Mouse (Mus musculus) skeletal muscle tissue, adult 2 months (tissue): ENCODE results near the gene Sptbn2.
"Not testable (repeated sequence)": the region's sequence is repeated elsewhere in the genome, so short reads cannot be mapped to it uniquely, and the experiment has no call there.

Experiments used
- DNase-seq: peaks from one replicate; pipeline ENCODE4 v3.0.0-alpha.2; 2012; ENCODE audit warnings: low read depth, low spot score

Gene Sptbn2

GRCm38 (mm10) chr19:4720671-4721244 lies 9.8 kb downstream of the Sptbn2 start:
- DNase-seq: no peak

DNA sequence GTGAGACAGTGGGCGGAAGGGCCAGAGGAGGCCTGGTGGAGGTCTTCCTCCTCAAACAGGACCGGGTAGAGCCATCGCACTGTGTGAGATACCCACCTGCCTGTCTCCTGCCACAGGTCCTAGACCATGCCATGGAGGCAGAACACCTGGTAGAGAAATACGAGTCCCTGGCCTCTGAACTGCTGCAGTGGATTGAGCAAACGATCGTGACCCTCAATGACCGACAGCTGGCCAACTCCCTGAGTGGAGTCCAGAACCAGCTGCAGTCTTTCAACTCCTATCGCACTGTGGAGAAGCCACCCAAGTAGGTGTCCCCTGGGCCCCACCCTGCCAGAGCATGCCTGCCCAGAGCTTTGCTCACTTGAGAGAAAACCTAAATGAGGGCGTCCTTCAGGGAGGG lies 18.2 kb downstream of the Sptbn2 start:
- no peak for DNase-seq

DNA sequence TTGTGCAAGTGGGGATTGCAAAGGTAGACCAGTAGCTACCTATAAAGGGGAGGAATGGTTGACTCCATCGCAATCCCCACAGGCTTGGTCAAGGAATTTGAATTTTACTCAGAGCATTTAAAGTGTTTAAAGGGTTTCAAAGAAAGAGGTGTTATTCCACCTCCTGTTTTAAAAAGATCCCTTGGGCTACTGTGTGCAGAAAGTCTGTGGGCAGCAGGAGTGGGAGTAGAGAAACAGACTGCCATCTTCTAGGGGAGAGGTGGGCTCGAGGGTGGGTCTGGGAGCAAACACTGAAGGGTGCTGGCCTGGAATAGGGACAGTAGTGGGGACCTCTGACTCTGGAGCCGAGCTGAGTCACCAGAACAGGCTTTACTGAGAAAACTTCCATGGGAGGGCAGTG lies 22.1 kb downstream of the Sptbn2 start:
- DNase-seq: no peak

DNA sequence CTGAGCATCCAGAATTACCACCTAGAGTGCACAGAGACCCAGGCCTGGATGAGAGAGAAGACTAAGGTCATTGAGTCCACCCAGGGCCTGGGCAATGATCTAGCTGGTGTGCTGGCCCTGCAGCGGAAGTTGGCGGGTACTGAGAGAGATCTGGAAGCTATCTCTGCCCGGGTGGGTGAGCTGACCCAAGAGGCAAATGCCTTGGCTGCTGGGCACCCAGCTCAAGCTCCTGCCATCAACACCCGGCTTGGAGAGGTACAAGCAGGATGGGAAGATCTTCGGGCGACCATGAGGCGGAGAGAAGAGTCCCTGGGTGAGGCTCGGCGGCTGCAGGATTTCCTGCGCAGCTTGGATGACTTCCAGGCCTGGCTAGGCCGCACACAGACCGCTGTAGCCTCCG lies 26.9 kb downstream of the Sptbn2 start:
- DNase-seq: no peak

GRCm38 (mm10) chr19:4739053-4739452 lies 28.1 kb downstream of the Sptbn2 start:
- DNase-seq: no peak

DNA sequence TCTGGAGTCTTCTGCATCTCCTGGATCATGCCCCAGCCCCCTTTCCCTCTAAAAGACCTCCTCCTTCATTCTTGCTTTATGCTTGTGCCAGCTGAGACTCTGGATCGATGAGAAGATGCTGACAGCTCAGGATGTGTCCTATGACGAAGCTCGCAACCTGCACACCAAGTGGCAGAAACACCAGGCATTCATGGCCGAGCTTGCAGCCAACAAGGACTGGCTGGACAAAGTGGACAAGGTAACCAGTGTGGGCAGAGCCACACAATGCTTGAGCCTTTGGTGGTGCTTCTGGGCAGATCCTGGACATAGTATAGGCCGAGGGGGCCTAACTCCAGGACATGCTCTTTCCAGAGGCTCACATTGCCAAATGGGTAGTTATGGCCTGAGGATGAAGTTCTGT lies 28.8 kb downstream of the Sptbn2 start:
- DNase-seq: no peak

DNA sequence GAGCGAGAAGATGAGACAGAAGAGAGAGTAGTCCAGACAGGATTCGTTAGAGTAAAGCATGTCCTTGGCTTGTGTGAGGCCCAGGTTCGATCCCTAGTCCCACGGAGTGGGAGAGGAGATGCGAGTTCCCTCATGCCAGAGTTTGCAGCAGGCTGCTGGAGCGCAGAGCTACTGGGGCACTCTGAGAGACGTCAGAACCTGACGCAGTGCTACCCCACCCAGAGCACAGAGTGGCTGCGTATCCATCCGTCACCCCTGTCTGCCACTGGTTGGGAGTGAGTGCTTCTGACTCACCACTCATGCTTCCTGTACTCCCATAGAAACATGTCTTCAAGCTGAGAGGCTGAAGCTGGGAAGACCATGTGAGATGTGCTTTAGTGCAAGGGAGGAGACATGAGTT lies 30.5 kb downstream of the Sptbn2 start:
- DNase-seq: no peak

- no peak for DNase-seq
Measured at GRCm38 (mm10) chr19:4742229-4742628, 31.3 kb downstream of the Sptbn2 start.

- no peak for DNase-seq
Measured at GRCm38 (mm10) chr19:4743524-4743923, 32.6 kb downstream of the Sptbn2 start.

- no peak for DNase-seq
Measured at GRCm38 (mm10) chr19:4744026-4744425, 33.1 kb downstream of the Sptbn2 start.

DNA sequence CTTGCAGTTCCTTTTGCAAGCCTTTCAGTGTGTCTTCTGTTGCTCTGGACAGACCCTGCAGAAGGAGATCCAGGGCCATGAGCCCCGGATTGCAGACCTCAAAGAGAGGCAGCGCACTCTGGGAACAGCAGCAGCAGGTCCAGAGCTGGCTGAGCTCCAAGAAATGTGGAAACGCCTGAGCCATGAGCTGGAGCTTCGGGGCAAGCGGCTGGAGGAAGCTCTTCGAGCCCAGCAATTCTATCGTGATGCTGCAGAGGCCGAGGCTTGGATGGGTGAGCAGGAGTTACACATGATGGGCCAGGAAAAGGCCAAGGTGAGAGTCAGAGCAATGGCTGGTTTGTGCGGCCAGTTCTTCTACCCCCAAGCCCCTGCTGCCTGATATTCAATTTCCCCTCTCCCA lies 34.1 kb downstream of the Sptbn2 start:
- DNase-seq: no peak

DNA sequence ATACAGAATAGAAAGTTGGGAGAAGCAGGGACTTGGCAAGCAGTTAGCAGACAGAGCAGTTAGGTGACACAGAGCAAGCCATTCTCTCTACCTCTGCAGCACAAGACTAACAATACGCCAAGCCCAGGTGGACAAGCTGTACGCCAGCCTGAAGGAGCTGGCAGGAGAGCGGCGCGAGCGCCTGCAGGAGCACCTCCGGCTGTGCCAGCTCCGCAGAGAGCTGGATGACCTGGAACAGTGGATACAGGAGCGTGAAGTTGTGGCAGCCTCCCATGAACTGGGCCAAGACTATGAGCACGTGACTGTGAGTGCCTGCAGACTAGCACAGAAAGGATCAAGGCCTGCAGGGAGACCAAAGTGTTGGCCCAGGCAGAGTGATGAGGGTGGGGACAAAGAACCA lies 34.7 kb downstream of the Sptbn2 start:
- DNase-seq: no peak

GRCm38 (mm10) chr19:4746611-4747010 lies 35.6 kb downstream of the Sptbn2 start:
- peak; percentile 69 for DNase-seq

DNA sequence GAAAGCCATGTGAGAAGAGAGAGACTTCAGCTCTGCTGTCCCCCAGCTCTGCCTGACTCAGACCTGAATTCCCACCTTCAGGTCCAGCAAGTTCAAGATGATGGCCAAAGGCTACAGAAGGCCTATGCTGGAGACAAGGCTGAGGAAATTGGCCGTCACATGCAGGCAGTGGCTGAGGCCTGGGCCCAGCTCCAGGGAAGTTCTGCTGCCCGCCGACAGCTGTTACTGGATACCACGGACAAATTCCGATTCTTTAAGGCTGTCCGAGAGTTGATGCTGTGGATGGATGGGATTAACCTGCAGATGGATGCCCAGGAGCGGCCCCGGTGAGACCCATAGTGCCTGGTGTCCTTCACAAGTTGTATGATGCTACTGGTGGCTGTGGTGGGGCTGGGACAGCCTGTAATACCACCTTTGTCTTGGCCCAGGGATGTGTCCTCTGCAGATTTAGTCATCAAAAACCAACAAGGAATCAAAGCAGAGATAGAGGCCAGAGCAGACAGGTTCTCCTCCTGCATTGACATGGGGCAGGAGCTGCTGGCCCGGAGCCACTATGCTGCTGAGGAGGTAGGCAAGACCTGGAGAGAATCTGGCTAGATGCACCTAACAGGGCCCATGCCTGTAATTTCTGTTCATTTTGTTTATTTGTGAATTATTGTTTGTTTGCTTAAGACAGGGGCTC lies 36.8 kb downstream of the Sptbn2 start:
- DNase-seq: no peak

- no peak for DNase-seq
Measured at GRCm38 (mm10) chr19:4748493-4748892, 37.5 kb downstream of the Sptbn2 start.

- no peak for DNase-seq
Measured at GRCm38 (mm10) chr19:4749975-4750374, 39.0 kb downstream of the Sptbn2 start.

DNA sequence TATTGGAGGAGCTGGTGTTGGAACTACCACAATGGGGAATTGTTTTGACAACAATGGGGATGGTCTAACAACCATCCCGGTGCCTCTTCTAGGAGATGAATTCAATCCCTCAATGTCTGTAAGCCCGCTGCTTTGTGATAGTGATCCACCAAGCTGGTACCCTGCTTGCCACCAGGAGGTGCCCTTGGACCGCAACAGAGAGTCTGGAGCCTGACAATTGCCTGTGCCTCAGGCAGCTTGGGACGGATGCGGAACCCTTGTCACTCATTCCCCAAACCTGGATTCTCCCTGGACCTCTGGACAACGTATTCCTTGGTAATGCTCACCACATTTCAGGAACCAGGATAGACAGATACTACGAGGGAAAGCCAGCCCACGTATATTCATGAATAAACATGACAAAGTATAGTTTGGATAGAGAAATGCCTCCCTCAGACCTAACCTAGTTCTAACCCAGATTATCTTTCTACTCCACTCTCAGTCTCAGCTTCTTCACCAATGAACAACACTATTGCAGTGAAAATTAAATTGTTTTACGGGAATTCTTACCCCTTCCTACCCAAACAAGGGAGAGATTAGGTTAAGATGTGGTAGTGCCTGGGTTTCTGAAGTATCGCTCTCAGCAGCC lies 44.7 kb downstream of the Sptbn2 start:
- peak; percentile 80 for DNase-seq

DNA sequence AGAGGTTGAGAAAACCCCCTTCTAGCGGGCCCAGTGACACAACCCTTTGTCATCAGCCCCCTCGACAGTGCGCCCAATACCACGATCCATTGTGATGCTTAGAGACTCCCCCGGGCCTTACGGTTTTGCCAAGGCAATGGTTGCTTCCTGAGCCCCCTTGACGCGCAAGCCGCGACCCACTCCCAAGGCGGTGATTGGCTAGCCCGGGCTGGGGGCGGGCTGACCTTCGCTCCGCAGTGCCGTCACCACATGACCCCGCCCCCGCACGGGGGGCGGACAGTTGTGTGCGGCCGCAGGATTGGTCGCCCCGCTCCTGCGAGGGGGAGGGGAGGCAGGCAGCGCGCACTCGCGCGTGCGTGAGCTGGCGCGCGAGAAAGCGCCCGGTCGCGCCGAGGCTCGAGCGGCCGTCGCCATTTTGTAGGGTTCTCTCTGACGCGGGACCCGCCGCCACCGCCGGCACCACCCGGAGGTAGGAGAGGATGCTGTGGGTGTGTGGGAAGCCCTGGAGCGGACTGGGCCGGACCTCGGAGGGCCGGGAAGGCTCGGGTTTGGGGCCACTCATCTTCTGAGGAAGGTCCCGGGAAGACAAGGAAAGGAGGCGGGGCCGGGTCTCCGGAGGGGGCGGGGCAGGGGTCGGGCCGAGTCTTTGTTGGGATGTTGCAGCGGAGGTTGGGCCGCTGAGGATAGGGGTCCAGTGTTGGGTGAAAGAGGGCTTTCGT lies 45.4 kb downstream of the Sptbn2 start, which contains the start of gene Rbm4b:
TSS of gene Rbm4b (plus strand) at position 305 of the 719 bp plus-strand sequence.
- peak; percentile 93 for DNase-seq

GRCm38 (mm10) chr19:4756921-4757320 lies 46.0 kb downstream of the Sptbn2 start:
- DNase-seq: no peak

DNA sequence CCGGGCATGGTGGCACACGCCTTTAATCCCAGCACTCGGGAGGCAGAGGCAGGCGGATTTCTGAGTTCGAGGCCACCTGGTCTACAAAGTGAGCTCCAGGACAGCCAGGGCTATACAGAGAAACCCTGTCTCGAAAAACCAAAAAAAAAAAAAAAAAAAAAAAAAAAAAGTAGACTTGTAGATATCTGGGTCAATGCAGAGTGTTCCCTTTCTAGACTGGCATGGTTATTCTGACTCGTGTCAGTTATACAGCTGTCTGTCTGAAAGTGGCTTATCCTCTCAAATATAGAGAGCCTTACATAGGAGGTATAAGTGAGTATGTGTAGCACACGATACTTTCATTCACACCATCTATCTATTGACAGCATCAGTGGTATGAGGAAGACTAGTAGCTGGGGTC lies 49.6 kb downstream of the Sptbn2 start:
- DNase-seq: not testable (repeated sequence)

GRCm38 (mm10) chr19:4762876-4763275 lies 51.9 kb downstream of the Sptbn2 start:
- no peak for DNase-seq

DNA sequence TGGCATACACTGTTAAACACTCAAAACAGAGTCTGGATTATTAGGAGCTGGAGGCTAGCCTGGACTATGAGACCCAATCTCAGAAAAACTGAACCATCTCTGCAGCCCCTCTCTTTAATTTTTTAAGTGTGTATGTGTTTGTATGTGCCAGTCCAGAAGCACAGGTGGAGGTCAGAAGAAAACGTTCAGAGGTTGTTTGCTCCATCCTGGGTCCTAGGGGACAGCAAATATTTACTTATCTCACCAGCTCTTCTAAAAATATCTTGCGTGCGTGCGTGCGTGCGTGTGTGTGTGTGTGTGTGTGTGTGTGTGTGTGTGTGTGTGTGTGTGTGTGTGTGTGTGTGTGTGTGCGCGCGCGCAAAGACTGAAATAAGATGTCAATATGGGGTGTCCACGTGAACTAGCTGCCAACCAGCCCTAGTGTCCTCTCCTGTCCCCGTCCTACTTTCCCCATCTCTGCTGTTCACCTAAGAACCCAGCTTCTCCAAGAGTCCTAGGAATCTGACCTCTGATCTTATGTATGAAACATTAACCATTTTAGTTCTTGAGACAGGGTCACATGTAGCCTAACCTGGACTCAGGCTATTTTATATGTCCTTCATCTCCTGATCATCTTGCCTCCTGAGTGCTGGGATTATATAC lies 56.7 kb downstream of the Sptbn2 start:
- no peak for DNase-seq
